Mouse (Mus musculus) CD8-positive naive resting alpha-beta T cell, adult 2 months (primary cell): ENCODE results near the gene Dhtkd1.

Experiments
- DNase-seq, 2 experiments: peaks; one replicate each; pipeline ENCODE4 v3.0.0; 2022; ENCODE audit warnings: low read depth in 2 of 2, low spot score in 2 of 2

Dhtkd1 gene

DNA sequence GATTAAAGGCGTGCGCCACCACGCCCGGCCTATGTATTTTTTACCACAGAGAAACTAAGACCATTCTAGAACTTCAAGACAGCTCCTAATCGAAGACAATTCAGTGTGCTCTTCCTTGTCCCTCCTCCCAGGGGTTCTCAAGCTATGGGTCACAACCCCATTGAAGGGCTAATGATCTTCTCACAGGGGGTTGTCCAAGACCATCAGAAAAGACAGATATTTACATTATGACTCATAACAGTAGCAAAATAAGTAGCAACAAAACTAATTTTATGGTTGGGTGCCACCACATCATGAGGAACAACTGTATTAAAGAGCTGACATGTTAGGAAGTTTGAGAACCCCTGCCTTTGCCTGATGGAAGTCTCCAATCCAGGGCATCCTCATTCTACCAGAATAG, 10.7 kb downstream of the Dhtkd1 start:
- no peak for DNase-seq

DNA sequence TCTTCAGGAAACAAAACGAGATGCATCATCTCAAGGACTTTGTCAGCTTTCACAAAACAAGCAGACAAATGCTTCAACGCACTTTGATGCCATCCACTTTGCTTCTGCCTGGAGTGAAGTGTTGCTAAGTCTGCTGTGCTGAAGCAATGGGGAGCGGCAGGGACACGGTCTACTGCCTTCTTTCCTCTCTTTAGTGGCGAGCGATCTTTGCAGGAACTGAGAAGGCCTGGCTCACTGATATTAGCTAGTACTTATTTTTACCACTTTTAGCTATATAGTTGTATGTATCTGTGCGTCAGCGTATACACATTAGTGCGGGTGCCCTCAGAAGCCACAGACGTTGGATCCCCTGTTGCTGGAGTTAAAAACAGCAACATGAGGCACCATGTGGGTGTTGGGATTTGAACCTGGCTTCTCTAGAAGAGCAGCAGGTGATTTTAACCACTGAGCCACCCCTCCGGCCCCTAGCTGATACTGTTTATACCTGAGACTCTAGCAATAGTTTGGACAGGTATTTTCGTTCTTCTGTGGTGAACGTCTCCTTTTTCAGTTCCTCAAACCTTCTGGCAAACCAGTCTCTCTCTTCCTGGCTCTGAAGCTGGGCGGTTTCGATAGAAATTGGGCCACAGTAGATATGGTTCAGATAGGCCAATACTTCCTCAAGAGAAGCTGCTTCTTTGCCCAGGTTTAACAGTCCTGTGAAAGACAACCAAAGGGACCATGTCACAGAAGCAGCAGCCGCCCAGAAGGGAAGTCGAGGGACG, 12.1 kb downstream of the Dhtkd1 start:
- DNase-seq = no peak

DNA sequence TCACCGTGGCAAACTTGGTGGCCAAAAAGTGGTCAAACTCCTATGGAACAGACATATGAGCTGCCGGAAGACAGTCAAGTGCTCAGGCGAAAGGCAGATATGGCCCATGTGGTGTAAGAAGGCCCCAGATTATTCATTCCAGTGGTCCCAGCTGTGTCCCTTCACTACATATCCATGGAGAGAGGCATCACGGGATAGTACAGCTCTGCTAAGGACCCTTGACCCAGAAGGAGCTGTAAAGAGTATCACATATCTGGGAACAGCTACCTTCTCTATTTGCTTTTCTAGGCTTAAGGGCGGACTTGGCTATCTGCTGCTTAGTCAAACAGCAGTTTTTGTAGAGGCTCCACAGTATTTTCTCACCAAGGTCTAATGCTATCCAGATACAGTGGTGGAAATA, 12.8 kb downstream of the Dhtkd1 start:
- no peak for DNase-seq

DNA sequence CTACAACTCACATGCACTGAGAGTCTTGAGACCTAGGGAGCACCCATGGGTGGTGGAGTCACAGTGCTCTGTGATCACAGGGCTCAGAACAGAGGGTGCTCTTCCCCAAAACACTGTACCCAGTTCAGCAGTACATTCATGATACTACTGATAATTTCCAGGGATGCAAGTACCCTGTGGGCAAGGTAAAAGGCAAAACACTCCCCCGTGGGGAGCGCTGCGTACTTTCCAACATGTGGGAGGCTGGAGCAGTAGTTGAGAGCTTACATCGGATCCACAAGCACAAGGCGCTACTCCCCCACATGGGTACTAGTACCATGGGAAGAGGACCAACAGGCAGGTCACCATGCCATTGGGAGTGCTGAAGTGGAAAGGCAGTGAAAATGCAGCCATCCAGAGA, 15.1 kb downstream of the Dhtkd1 start:
- DNase-seq = no peak

DNA sequence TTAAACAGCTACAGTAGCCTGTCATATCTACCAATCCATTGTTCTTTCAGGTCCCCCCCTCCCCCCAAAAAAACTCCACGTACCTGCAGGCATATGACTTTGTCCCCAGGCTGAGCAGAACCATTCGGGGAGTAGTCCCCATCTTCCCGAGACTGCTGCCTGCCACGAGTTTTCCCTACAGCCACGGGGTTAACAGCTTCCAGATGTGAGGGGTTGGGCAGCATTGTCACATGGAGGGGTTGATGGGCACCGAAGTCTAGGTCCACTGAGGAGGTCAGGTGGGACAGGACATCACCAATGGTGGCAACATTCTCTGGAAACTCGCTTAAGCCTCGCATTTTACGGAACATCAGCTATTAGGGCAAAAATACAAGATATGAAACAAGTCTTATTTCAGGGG, 18.8 kb downstream of the Dhtkd1 start:
- DNase-seq = no peak

DNA sequence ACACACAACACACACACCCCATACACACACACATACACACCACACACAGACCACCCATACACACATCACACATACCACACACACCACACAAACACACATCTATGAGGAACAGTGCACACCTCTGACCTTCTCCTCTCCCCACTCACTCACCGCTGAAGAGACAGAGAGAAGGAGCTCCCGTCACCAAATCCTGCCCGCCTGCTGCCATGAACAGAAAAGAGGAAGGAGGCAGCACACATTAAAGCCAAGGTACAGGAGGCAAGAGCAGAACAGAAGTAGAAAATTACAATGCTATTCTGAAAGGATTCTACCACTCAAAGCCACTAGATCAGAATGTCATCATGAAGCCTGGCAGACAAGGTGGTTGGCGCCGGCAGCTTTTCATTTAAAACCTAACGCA, 19.8 kb downstream of the Dhtkd1 start:
- no peak for DNase-seq

DNA sequence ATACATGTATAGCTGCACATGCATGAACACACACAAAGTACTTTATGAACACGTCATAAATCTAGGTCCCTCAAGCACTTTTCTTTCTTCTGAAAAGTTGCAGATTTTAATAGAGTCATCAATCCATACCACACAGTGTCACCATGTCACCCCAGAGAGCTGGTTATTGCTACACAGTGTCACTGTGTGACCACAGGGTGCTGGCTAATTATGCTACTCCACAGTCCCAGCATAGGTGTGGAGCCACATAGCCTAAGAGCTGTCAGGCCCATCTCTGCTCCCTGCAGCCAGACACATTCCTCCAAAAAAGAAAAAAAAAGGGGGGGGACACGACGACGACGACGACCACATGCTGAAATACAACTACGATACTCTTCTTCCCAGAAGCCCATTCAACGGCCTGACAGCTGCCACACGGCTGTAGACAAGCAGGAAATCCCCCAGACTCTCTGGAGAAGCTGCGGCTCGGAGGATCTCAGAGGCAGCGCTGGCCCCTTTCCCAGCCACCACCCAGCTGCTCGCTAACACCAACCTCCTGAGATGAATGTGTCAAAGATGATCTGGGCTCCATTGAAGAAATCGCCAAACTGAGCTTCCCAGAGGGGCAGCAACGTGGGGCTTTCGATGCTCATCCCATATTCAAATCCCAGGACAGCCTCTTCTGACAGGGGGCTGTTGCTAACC, 31.2 kb downstream of the Dhtkd1 start:
- DNase-seq = no peak

DNA sequence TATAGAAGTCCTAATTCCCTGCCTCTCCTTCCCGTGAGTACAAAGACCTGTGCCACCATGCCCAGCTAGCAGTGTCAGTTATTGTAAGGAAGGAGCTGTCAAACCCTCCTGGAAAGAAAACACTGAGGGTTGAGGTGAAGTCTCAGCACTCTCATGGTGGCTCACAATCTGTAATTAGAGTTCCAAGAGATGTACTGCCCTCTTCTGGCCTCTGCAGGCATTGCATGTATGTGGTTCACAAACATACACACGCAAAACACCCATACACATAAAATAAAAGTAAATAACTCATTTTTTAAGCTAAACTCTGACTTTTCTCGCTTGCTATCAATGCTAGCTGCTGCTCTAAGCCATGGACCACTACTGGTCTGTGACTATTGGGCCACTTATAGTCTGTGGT, 36.0 kb downstream of the Dhtkd1 start:
- DNase-seq = peak; percentile 41 to 60

DNA sequence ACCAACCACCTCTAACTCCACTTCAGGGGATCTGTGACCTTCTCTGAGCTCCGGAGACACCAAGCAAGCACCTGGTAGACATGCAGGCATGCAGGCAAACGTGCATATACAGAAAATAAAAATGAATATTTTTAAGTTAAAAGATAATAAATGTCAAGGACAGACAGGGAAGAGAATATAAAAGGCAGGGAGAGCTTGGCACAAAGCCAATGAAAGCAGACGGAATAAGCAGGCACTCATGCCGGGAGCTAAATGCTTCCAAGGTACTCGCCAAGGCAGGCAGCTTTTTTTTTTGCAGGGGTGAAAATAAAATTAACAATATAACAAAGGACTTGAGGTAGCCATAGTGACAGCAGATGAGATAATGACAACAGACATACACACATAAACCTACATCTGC, 36.5 kb downstream of the Dhtkd1 start:
- no peak for DNase-seq

DNA sequence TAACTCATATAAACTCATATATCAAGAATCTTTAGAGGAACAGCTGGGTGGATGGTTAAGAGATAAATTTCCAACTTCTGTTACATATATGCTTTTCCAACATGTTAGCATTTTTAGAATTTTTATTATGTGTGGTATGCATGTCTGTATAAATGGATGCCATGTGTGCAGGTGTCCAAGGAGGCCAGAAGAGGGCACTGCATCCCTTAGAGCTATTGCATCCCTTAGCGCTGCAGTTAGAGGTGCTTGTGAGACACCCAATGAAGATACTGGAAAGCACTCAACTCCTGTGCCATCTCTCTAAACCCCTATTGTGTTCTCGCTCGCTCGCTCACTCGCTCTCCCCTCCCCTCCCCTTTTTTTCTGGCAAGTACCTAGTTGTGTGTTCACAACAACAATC, 42.4 kb downstream of the Dhtkd1 start:
- no peak for DNase-seq

DNA sequence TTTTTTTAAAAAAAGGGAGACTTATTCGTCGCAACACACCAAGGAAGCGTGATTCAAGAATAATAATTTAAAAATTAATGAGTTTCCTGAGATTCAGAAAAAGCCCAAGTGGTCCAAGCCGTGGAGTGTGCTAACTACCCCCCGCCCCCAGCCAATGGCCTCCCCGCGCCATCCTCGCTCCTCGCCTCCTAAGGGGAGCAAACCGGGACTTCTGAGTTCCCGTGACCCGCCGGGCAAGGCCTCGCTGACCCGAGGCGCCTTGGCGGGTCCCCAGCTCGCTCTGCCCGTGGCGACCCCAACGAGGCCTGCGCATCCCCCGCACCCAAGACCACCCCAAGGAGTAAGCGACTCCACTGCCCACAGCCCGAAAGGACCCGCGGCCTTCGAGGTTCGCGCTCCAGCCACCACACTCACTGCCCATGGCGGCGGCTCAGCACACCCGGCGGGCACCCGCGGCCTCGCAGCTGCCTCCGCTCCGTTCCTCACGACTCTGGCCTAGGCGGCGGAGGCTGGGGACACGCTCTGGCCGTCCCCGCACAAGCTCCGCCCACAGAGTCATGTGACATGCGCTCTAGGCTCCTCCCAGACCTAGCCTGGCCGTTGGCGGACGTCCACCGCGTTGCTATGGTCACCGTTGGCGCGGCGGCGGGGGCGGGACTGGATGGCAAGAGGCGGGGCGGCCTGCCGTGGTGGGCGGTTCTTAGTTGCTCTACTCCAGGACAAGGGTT, 47.6 kb downstream of the Dhtkd1 start, which contains the start of gene Sec61a2:
Sec61a2 (minus strand) TSS at position 590 of the 728 bp plus-strand sequence.
- peak; percentile 92 to 95 for DNase-seq

DNA sequence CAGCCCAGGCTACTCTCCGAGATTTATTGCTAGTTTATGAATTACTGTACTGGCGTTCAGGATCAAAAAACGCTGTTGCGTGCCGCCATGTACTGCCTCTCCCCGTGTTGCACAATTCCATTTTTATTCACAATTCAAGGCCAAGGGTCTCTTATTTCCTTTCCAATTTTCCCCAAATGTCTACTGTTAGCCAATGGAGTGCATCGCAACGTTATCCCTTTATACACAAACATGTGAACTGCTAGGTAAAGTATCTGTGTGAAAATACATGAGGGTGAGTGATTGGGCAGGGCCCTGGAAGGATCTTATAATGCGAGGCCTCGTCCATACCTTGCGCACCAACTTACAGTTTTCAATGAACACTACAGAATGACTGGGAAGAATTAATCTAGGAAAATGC, 48.3 kb downstream of the Dhtkd1 start:
- no peak for DNase-seq

DNA sequence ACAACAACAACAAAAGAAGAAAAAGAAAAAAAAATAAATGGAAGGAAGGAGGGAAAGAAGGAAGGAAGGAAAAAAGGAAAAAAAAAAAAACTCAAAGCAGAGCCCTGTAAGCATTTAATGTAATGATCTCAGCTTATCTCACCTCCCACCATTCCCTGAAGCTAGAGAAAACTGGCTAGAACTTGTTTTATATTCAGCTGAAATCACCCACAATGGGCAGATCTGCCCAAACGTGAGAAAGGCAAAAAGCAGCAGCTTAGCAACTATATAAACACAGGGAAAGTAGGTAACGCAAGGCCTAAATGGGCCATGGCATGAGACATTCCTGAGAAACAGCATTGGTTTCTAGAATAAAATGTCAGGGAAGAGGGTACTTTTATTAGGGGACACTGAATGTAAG, 53.2 kb downstream of the Dhtkd1 start:
- no peak for DNase-seq

DNA sequence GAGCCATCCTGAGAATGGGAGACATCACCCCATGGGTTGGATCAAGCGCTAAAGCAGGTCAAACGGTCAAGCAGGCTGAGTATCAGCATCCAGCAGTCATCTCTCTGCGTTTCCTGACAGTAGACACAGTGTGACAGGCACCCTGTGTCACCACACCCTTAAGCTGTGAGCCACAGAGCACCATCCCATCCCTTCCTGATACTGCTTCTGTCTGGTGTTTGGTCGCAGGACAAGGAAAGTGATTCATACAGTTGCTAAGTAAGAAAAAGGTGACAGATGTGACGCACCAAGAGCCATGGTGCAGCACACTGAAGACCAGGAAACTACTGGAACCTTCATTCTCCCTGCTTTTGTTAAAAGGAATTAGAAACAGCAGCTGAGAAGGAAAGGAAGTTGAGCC, 53.7 kb downstream of the Dhtkd1 start:
- DNase-seq = no peak

DNA sequence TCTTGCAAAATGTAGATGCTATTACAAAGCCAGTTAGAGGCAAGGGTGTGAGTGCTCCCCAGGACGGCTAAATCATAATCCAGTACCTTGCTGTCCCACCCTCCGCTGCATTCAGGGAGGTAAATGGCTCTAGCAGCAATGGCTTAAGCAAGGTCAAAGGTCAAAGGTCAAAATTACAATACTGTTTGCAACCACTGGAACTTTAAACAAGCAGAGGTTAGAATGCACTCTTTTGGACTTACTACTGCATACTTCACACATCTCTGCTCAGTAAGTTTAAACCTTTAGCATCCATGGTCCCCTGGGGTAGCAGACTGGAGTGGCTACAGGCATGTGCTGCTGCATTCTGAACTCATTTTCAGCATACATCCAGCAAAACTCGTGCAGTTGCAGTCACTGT, 65.1 kb downstream of the Dhtkd1 start:
- DNase-seq = no peak

DNA sequence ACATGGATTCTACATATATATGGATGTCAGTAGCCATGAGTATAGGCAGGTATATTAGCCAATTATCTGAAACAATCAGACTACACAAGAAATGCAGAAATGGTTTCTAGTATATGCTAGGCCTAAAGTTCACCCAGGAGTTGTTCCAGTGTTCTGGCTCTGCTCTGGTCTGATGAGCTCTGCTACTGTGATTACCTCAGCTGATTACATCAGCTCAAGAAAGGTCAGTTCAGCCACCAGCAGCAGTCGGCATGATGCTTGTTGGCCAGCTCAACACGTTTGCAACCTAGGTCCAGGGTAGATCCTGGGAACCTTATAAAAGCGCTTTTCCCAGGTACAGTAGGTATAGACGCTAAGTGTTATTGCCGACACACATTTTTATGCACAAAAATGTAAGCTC, 72.8 kb downstream of the Dhtkd1 start:
- DNase-seq = no peak

DNA sequence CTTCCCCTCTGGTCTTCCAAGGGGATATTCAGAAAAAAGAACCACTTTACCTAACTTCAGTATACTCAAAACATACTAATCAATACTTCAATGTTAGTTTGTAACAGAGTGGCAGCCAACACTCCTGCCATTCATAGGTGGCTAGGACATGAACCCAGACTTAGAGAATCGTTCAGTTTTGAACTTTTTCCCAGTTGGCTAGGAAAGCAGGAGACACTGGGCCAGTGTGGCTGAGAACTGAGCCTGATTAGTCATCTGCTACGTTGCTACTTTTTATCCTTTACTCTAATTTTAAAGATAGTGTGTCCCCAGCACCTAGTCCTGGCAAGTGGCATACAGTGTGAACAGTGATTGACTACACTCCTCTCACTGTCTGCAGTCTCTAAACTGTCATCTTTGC, 74.9 kb downstream of the Dhtkd1 start:
- no peak for DNase-seq

DNA sequence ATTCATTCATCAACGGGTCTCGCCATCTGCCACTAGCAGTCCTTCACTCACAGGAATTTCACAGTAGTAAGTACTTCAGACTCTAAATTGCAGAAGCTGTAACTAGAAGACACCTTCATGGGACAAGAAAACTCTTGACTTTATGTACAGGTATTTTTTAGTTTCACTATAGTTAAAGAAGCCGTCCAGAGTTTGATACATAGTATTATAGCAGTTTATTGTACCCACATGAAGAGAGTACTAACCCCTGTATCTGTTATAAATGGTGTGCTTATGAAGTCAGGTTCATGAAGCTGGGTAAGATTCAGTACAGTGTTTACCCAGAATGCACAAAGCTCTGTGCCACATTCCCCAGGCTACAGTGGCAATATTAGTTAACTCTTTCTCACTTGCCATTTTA, 79.8 kb downstream of the Dhtkd1 start, which contains the start of gene Gm13199:
Gm13199 (minus strand) TSS at position 101 of the 400 bp plus-strand sequence.
- no peak for DNase-seq

DNA sequence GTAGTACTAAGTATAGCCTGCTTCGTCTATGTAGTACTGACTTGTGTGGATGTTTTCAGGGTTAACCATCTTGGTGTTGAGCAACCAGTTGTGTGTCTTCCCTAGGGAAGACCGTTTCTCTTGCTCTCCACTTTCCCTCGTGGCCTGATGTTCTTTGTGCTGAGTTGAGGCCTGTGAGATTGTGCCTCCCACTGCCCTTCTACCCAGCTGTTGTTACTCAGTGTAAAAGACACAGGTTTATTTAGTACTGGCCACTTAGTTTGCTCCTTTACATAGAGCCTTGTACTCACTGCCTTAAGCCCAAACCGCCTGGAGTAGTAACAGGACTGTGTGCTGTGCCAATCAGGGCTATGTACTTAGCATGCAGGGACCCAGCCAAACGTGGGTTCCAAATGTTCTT, 90.7 kb downstream of the Dhtkd1 start:
- DNase-seq = no peak

DNA sequence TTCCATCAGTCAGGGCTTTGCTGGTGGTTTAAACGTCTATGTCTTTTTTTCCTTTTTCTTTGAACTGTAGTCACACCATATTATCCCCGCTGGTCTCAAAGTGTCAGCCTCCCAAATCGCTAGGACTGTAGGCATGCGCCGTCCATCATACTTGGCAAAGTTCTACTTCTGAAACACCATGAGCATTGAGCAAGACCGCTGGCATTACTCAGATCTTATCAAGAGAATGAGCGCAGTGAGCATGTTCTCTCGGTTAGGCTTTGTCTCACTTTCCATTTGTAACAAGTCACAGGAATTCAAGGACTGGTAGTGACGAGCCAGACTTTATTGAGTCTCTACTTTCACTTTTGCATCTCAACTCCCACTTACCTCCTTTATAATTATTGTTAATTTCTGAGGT, 91.5 kb downstream of the Dhtkd1 start:
- DNase-seq = no peak
